Mouse (Mus musculus) forebrain, postnatal 0 days (tissue): ENCODE measurements around the gene Esr1. TPM values are rescaled to one million over a fixed set of nuclear protein-coding genes. Genes with fewer than 3 reads are reported as not detected.

ENCODE experiments used
- ATAC-seq: fragments of 200-750 bp; cut with Nextera tagmentation; 2 replicates; pipeline ENCODE4 v1.8.0; 2017; ENCODE audit warnings: mild to moderate bottlenecking, moderate library complexity
- DNase-seq: peaks from one replicate; pipeline ENCODE4 v3.0.0-alpha.2; 2015
- H3K27ac ChIP-seq: fragments of 300-500 bp; sonication (generic); 2 replicates; pipeline ENCODE4 v1.5.1; 2014; ENCODE audit warnings: low read depth, mild to moderate bottlenecking, antibody characterized with exemption, low read length, moderate library complexity, mixed read lengths
- H3K27me3 ChIP-seq: fragments of 300-500 bp; sonication (generic); 2 replicates; pipeline ENCODE4 v1.6.1; 2014; ENCODE audit warnings: mild to moderate bottlenecking, low read length, mixed read lengths; ENCODE audit not compliant: insufficient read depth
- H3K36me3 ChIP-seq: fragments of 300-500 bp; sonication (generic); 2 replicates; pipeline ENCODE4 v1.6.1; 2014; ENCODE audit warnings: mild to moderate bottlenecking, moderate library complexity; ENCODE audit not compliant: insufficient read depth
- H3K4me1 ChIP-seq: fragments of 300-500 bp; sonication (generic); 2 replicates; pipeline ENCODE4 v1.6.1; 2014; ENCODE audit warnings: antibody characterized with exemption; ENCODE audit not compliant: insufficient read depth
- H3K4me2 ChIP-seq: fragments of 300-500 bp; sonication (generic); 2 replicates; pipeline ENCODE4 v1.6.1; 2014; ENCODE audit warnings: low read depth, mild to moderate bottlenecking, moderate library complexity
- H3K4me3 ChIP-seq: fragments of 300-500 bp; sonication (generic); 2 replicates; pipeline ENCODE4 v1.5.1; 2014; ENCODE audit warnings: low read depth, low read length, mixed read lengths
- H3K9ac ChIP-seq: fragments of 300-500 bp; sonication (generic); 2 replicates; pipeline ENCODE4 v1.6.1; 2014; ENCODE audit warnings: mild to moderate bottlenecking
- H3K9me3 ChIP-seq: fragments of 300-500 bp; sonication (generic); 2 replicates; pipeline ENCODE4 v1.6.1; 2016; ENCODE audit warnings: low read length
- CTCF ChIP-seq: sonication (generic); IDR thresholded peaks from 2 replicates; pipeline ENCODE4 v1.5.1; 2016; ENCODE audit warnings: antibody characterized with exemption, control low read depth, low read depth
- WGBS: fragments of 180-500 bp; shearing (Covaris S2); extraction: QIAGEN DNeasy Blood & Tissue Kit; methylation state at CpG from one replicate; pipeline ENCODE4 v1.1.7; 2014; 5-methylcytosine and 5-hydroxymethylcytosine counted together
- polyA plus RNA-seq: library from polyadenylated mRNA; unstranded; fragments of >200 nt; fragmentation: Nextera tagmentation; extraction: Ambion mirVana; gene quantifications from 2 replicates; pipeline ENCODE4 v1.2.1, GENCODE M21; 2015
- total RNA-seq: library from RNA; depleted of rRNA; stranded (reverse); fragments of >200 nt; gene quantifications from 2 replicates; pipeline ENCODE4 v1.2.3, GENCODE M21; 2014

Esr1 gene
- total and polyA plus RNA-seq, 2 experiments from 2014 or later: 1.2 to 1.3 TPM

DNA sequence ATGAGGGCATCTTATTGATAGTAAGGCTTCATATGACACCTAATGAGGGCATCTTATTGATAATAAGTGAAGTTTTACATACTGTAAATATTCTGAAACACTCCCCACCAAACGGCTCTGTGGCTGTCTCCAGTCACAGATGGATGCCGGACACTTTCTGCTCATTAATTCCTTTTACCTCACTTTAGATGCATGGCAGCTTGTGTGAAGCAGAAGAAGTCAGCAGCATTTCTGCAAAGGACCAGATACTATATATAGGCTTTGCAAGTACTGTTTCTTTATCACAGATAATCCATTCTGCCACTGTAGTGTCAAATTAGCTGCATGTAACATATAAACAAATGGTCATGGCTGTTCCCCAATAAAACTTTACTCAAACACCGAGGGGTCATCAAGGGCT, 274.1 kb downstream of the Esr1 start:
- no peak overlapping the region for H3K4me2 ChIP-seq
- ATAC-seq (peak; percentile 80), DNase-seq (no peak)
- 62% methylated on average over 3 of the region's 3 CpGs for WGBS
- H3K27me3 ChIP-seq: no peaks in the 10 kb centered on the region
- peaks cover 4% of the 10 kb centered on the region; the same call in 1 of the 2 replicates for H3K4me1 ChIP-seq
- no peak overlapping the region for H3K4me3 ChIP-seq
- H3K9me3 ChIP-seq: no peaks in the 10 kb centered on the region
- H3K9ac ChIP-seq: no peak overlapping the region
- peak overlapping the region; percentile 29; the same call in 1 of the 2 replicates for H3K27ac ChIP-seq
- H3K36me3 ChIP-seq: no peaks in the 10 kb centered on the region
- TF ChIP-seq CTCF: no peak

- Histone ChIP-seq H3K9ac (no peak overlapping the region), H3K36me3 (no peaks in the 10 kb centered on the region), H3K4me1 (peaks cover 4% of the 10 kb centered on the region; the same call in 1 of the 2 replicates), H3K27me3 (no peaks in the 10 kb centered on the region), H3K4me3 (no peak overlapping the region), H3K4me2 (no peak overlapping the region), H3K9me3 (no peaks in the 10 kb centered on the region), H3K27ac (peak overlapping the region; percentile 5; the same call in 1 of the 2 replicates)
- ATAC-seq (peak; percentile 89), DNase-seq (peak; percentile 59)
- TF ChIP-seq CTCF: no peak
- 52% methylated on average over 8 of the region's 8 CpGs for WGBS
Measured at GRCm38 (mm10) chr10:4885961-4886360, 274.6 kb downstream of the Esr1 start.

- WGBS: 54% methylated on average over 1 of the region's 1 CpGs
- Histone ChIP-seq H3K4me2 (no peak overlapping the region), H3K9ac (no peak overlapping the region), H3K27ac (no peak overlapping the region), H3K27me3 (no peaks in the 10 kb centered on the region), H3K4me1 (no peaks in the 10 kb centered on the region), H3K4me3 (no peak overlapping the region), H3K36me3 (no peaks in the 10 kb centered on the region), H3K9me3 (no peaks in the 10 kb centered on the region)
- no peak for ATAC-seq
- no peak for DNase-seq
- TF ChIP-seq CTCF: no peak
Measured at GRCm38 (mm10) chr10:4893475-4893874, 282.1 kb downstream of the Esr1 start.

DNA sequence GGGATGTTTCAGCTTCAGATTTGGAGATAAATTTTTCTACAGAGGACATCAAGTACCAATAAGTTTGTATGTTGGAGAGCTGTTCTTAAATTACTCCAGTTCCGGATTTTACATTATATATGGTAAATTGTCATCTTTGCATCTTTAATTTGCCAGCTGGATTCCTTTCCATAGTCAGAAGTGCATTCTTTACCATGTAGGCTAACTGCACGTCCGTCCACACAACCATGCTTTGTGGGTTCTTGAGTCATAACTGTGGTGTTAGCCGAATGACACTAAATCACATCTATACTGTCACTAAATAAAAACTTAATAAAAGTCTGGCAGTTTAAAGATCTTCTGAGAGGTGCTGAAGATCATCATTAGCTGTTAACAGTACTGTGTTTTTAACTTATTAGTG, 286.4 kb downstream of the Esr1 start:
- DNase-seq: no peak
- no peak overlapping the region for H3K4me2 ChIP-seq
- no peak overlapping the region for H3K4me3 ChIP-seq
- no peaks in the 10 kb centered on the region for H3K4me1 ChIP-seq
- TF ChIP-seq CTCF: no peak
- no peak overlapping the region for H3K9ac ChIP-seq
- H3K9me3 ChIP-seq: no peaks in the 10 kb centered on the region
- 71% methylated on average over 4 of the region's 4 CpGs for whole genome bisulfite sequencing
- H3K27me3 ChIP-seq: no peaks in the 10 kb centered on the region
- no peaks in the 10 kb centered on the region for H3K36me3 ChIP-seq
- no peak for ATAC-seq
- H3K27ac ChIP-seq: no peak overlapping the region

DNA sequence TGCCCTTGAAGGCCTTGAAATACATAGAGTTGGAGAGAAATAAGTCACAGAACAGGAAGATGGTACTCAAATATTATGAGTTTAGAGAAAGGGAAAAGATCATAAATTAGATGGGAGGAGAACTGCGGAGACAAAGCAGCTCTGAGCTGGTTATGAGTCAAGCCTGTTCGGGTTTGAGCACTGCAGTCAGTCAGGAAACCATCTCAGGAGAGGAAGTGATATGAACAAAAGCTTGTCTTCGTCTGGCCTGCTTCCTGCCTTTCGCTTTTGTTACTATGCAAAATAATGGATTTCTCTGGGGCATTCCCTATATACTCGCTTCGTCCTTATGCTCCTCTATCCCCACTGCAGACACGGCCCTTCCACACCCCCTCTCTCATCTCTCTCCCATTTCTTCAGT, 288.9 kb downstream of the Esr1 start:
- Histone ChIP-seq H3K27me3 (no peaks in the 10 kb centered on the region), H3K9ac (no peak overlapping the region), H3K36me3 (no peaks in the 10 kb centered on the region), H3K4me2 (no peak overlapping the region), H3K4me1 (no peaks in the 10 kb centered on the region), H3K4me3 (no peak overlapping the region), H3K27ac (no peak overlapping the region), H3K9me3 (no peaks in the 10 kb centered on the region)
- DNase-seq (no peak), ATAC-seq (no peak)
- WGBS: 80% methylated on average over 7 of the region's 7 CpGs
- no peak for TF ChIP-seq CTCF

GRCm38 (mm10) chr10:4909271-4909670, 297.9 kb downstream of the Esr1 start:
- H3K4me2 ChIP-seq: no peak overlapping the region
- TF ChIP-seq CTCF: no peak
- no peaks in the 10 kb centered on the region for H3K4me1 ChIP-seq
- 91% methylated on average over 2 of the region's 2 CpGs for WGBS
- H3K4me3 ChIP-seq: no peak overlapping the region
- H3K9me3 ChIP-seq: no peaks in the 10 kb centered on the region
- no peak for ATAC-seq
- H3K9ac ChIP-seq: no peak overlapping the region
- H3K27ac ChIP-seq: no peak overlapping the region
- no peak for DNase-seq
- H3K36me3 ChIP-seq: no peaks in the 10 kb centered on the region
- H3K27me3 ChIP-seq: no peaks in the 10 kb centered on the region

DNA sequence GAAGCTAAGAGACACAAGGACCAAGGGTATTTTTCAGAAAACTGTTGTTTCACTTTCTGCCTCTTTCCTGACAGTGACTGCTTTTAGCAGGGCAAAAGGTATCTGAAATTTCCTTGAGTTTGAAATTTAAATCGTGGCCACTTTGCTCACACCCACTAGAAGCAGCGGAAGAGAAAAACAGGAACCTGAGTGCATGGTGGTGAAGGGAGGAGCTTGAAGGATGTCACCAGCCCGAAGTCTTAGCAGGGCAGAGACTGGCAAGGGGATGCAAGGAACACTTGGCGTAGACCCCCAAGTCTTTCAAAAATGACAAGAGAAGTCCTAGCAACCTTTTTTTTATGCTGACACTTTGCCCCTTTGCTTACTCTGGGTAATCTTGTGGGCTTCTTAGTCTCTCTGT, 299.1 kb downstream of the Esr1 start:
- Histone ChIP-seq H3K9ac (no peak overlapping the region), H3K9me3 (no peaks in the 10 kb centered on the region), H3K4me3 (no peak overlapping the region), H3K36me3 (no peaks in the 10 kb centered on the region), H3K27ac (no peak overlapping the region), H3K4me2 (no peak overlapping the region), H3K4me1 (no peaks in the 10 kb centered on the region), H3K27me3 (no peaks in the 10 kb centered on the region)
- DNase-seq (no peak), ATAC-seq (no peak)
- 92% methylated on average over 4 of the region's 4 CpGs for WGBS
- TF ChIP-seq CTCF: no peak

DNA sequence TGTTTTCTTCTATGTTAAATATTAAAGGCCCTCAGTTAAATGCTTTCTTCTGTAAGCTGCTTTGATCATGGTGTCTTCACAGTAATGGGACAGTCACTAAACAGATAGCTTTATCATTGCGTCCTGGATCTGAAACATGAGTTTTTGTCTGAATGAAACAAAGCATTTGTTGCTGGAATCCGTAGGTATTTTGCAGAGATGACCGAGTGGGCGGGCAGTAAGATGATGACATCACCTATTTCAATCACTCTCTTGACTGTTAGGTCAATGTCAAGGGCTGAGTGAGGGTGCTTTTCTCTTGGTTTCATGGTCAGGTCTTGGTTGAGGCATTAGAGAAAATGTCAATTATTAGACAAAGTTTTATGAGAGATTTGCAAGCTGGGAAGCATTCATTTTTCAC, 307.7 kb downstream of the Esr1 start:
- Histone ChIP-seq H3K9me3 (no peaks in the 10 kb centered on the region), H3K4me2 (no peak overlapping the region), H3K9ac (no peak overlapping the region), H3K4me3 (no peak overlapping the region), H3K4me1 (no peaks in the 10 kb centered on the region), H3K27ac (no peak overlapping the region), H3K36me3 (no peaks in the 10 kb centered on the region), H3K27me3 (no peaks in the 10 kb centered on the region)
- DNase-seq (no peak), ATAC-seq (no peak)
- no peak for TF ChIP-seq CTCF
- WGBS: 88% methylated on average over 4 of the region's 4 CpGs
